Mouse (Mus musculus): ENCODE results near the gene Lefty1. TPM values are rescaled to one million over a fixed set of nuclear protein-coding genes. Genes with fewer than 3 reads are reported as not detected.

The Lefty1 gene
- total and polyA plus RNA-seq, 2 experiments, result 1.4 to 1.8 TPM

DNA sequence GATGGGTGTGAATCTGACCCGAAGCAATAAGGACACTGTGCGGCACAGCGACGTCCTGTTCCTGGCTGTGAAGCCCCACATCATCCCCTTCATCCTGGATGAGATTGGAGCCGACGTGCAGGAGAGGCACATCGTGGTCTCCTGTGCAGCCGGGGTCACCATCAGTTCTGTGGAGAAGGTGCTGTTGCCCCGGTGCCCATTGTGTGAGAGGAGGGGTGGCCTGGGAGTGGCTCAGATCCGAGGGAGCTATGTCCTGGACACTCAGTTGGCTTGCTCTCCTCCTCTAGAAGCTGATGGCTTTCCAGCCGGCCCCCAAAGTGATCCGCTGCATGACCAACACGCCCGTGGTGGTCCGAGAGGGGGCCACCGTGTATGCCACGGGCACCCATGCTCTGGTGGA, 28.9 kb upstream of the Lefty1 start:
- no peak for DNase-seq (ENCODE audit: extremely low read depth, low read depth, low spot score)
- H3K4me3 ChIP-seq (ENCODE audit: insufficient read depth, low read depth, low read length), result no peak overlapping the region
- peaks cover 8% of the 10 kb centered on the region for H3K4me1 ChIP-seq (ENCODE audit: control insufficient read depth, insufficient read depth, low read length)
- no peaks in the 10 kb centered on the region; the same call in 1 of the 2 replicates for H3K36me3 ChIP-seq (ENCODE audit: control insufficient read depth, insufficient read depth, low read length)
- 98% methylated on average over 17 of the region's 17 CpGs for WGBS
- TF ChIP-seq POLR2A (IDR thresholded peaks at IDR 0.05; ENCODE audit: extremely low read depth, insufficient read depth, low read length) (no peak), CTCF (IDR thresholded peaks at IDR 0.05; ENCODE audit: low read depth, low read length) (no peak)
- no peak overlapping the region for H3K9ac ChIP-seq (ENCODE audit: low read depth, low read length)
- H3K27me3 ChIP-seq (ENCODE audit: control insufficient read depth, insufficient read depth, low read length), result no peaks in the 10 kb centered on the region
- 0 out of 2 replicates have a peak, but pooled peaks cover 4% of the 10 kb centered on the region for H3K79me2 ChIP-seq (ENCODE audit: control insufficient read depth, insufficient read depth, low read length)
- no peak overlapping the region for H3K27ac ChIP-seq (replicated peaks; ENCODE audit: insufficient read depth, low read depth, low read length)

DNA sequence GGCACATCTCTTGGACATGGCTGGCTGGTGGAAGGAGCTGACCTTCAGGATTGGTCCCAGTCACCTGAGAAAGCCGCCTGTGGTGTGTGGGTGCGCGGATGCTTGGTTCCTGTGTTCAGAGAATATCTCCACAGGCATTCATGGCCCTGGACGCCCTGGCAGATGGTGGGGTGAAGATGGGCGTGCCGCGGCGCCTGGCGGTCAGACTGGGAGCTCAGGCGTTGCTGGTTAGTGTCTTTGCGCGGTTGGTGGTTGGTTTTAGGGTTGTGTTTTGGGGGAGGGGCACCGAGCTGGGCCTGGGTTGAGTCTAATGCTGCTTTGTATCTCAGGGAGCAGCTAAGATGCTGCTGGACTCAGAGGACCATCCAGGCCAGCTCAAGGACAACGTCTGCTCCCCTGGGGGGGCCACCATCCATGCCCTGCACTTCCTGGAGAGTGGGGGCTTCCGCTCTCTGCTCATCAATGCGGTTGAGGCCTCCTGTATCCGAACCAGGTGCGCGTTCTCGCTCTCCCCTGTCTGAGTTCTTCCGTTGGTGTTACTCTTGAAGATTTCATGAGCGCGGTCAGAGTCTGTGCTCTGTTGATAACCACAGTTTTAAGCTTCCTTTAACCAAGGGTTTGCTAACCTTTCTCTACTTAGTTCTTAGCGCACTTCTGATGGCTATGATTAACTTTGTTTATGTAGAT, 28.2 kb upstream of the Lefty1 start:
- Histone ChIP-seq H3K4me3 (ENCODE audit: insufficient read depth, low read depth, low read length) (no peak overlapping the region), H3K36me3 (ENCODE audit: control insufficient read depth, insufficient read depth, low read length) (no peaks in the 10 kb centered on the region; the same call in 1 of the 2 replicates), H3K27me3 (ENCODE audit: control insufficient read depth, insufficient read depth, low read length) (no peaks in the 10 kb centered on the region), H3K27ac (replicated peaks; ENCODE audit: insufficient read depth, low read depth, low read length) (no peak overlapping the region), H3K9ac (ENCODE audit: low read depth, low read length) (no peak overlapping the region), H3K79me2 (ENCODE audit: control insufficient read depth, insufficient read depth, low read length) (0 out of 2 replicates have a peak, but pooled peaks cover 4% of the 10 kb centered on the region), H3K4me1 (ENCODE audit: control insufficient read depth, insufficient read depth, low read length) (peaks cover 8% of the 10 kb centered on the region)
- 97% methylated on average over 24 of the region's 24 CpGs for WGBS
- no peak for DNase-seq (ENCODE audit: extremely low read depth, low read depth, low spot score)
- TF ChIP-seq POLR2A (IDR thresholded peaks at IDR 0.05; ENCODE audit: extremely low read depth, insufficient read depth, low read length), result no peak
- TF ChIP-seq CTCF (IDR thresholded peaks at IDR 0.05; ENCODE audit: low read depth, low read length), result no peak

GRCm38 (mm10) chr1:180911138-180911537, 23.7 kb upstream of the Lefty1 start:
- Histone ChIP-seq H3K27ac (replicated peaks; ENCODE audit: insufficient read depth, low read depth, low read length) (no peak overlapping the region), H3K36me3 (ENCODE audit: control insufficient read depth, insufficient read depth, low read length) (no peaks in the 10 kb centered on the region; the same call in 1 of the 2 replicates), H3K27me3 (ENCODE audit: control insufficient read depth, insufficient read depth, low read length) (no peaks in the 10 kb centered on the region), H3K9ac (ENCODE audit: low read depth, low read length) (no peak overlapping the region), H3K79me2 (ENCODE audit: control insufficient read depth, insufficient read depth, low read length) (no peaks in the 10 kb centered on the region), H3K4me1 (ENCODE audit: control insufficient read depth, insufficient read depth, low read length) (no peaks in the 10 kb centered on the region), H3K4me3 (ENCODE audit: insufficient read depth, low read depth, low read length) (no peak overlapping the region)
- 32% methylated on average over 8 of the region's 8 CpGs for WGBS
- DNase-seq (ENCODE audit: extremely low read depth, low read depth, low spot score), result no peak
- no peak for TF ChIP-seq POLR2A (IDR thresholded peaks at IDR 0.05; ENCODE audit: extremely low read depth, insufficient read depth, low read length)
- peak; percentile 27; the same call in 1 of the 2 replicates for TF ChIP-seq CTCF (IDR thresholded peaks at IDR 0.05; ENCODE audit: low read depth, low read length)

GRCm38 (mm10) chr1:180911653-180912287, 23.1 kb upstream of the Lefty1 start:
- Histone ChIP-seq H3K9ac (ENCODE audit: low read depth, low read length) (no peak overlapping the region), H3K27me3 (ENCODE audit: control insufficient read depth, insufficient read depth, low read length) (no peaks in the 10 kb centered on the region), H3K27ac (replicated peaks; ENCODE audit: insufficient read depth, low read depth, low read length) (no peak overlapping the region), H3K36me3 (ENCODE audit: control insufficient read depth, insufficient read depth, low read length) (no peaks in the 10 kb centered on the region; the same call in 1 of the 2 replicates), H3K4me1 (ENCODE audit: control insufficient read depth, insufficient read depth, low read length) (no peaks in the 10 kb centered on the region), H3K79me2 (ENCODE audit: control insufficient read depth, insufficient read depth, low read length) (no peaks in the 10 kb centered on the region), H3K4me3 (ENCODE audit: insufficient read depth, low read depth, low read length) (no peak overlapping the region)
- DNase-seq (ENCODE audit: extremely low read depth, low read depth, low spot score), result no peak
- no peak for TF ChIP-seq POLR2A (IDR thresholded peaks at IDR 0.05; ENCODE audit: extremely low read depth, insufficient read depth, low read length)
- TF ChIP-seq CTCF (IDR thresholded peaks at IDR 0.05; ENCODE audit: low read depth, low read length), result no peak
- WGBS, result 62% methylated on average over 20 of the region's 20 CpGs

GRCm38 (mm10) chr1:180912792-180913191, 22.0 kb upstream of the Lefty1 start:
- H3K9ac ChIP-seq (ENCODE audit: low read depth, low read length), result no peak overlapping the region
- 89% methylated on average over 5 of the region's 5 CpGs for WGBS
- no peak overlapping the region for H3K27ac ChIP-seq (replicated peaks; ENCODE audit: insufficient read depth, low read depth, low read length)
- H3K79me2 ChIP-seq (ENCODE audit: control insufficient read depth, insufficient read depth, low read length), result no peaks in the 10 kb centered on the region
- DNase-seq (ENCODE audit: extremely low read depth, low read depth, low spot score), result no peak
- no peaks in the 10 kb centered on the region for H3K36me3 ChIP-seq (ENCODE audit: control insufficient read depth, insufficient read depth, low read length)
- no peaks in the 10 kb centered on the region for H3K27me3 ChIP-seq (ENCODE audit: control insufficient read depth, insufficient read depth, low read length)
- no peaks in the 10 kb centered on the region for H3K4me1 ChIP-seq (ENCODE audit: control insufficient read depth, insufficient read depth, low read length)
- no peak overlapping the region for H3K4me3 ChIP-seq (ENCODE audit: insufficient read depth, low read depth, low read length)
- TF ChIP-seq CTCF (IDR thresholded peaks at IDR 0.05; ENCODE audit: low read depth, low read length) (no peak), POLR2A (IDR thresholded peaks at IDR 0.05; ENCODE audit: extremely low read depth, insufficient read depth, low read length) (no peak)

DNA sequence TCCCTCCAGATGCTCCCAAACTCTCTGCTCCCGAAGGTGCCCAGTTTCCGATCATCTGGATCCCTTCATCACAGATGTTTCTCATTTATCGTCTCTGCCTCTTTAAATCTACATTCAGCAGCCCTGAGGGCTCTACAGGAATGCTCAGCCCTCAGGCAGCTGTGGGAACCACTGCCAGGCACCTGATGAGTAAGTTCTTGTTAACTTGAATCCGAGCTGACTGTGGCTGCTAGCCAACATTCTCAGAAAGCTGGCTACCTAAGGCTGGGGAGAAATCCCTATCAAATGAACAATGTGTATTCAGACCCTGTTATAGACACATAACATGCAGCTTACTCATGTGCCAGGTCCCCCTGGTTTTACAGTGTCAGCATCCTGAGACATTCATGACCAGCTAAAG, 21.0 kb upstream of the Lefty1 start:
- H3K4me1 ChIP-seq (ENCODE audit: control insufficient read depth, insufficient read depth, low read length), result no peaks in the 10 kb centered on the region
- 75% methylated on average over 4 of the region's 4 CpGs for WGBS
- no peak overlapping the region for H3K27ac ChIP-seq (replicated peaks; ENCODE audit: insufficient read depth, low read depth, low read length)
- H3K4me3 ChIP-seq (ENCODE audit: insufficient read depth, low read depth, low read length), result no peak overlapping the region
- DNase-seq (ENCODE audit: extremely low read depth, low read depth, low spot score), result no peak
- H3K27me3 ChIP-seq (ENCODE audit: control insufficient read depth, insufficient read depth, low read length), result no peaks in the 10 kb centered on the region
- TF ChIP-seq POLR2A (IDR thresholded peaks at IDR 0.05; ENCODE audit: extremely low read depth, insufficient read depth, low read length), result no peak
- TF ChIP-seq CTCF (IDR thresholded peaks at IDR 0.05; ENCODE audit: low read depth, low read length), result no peak
- H3K79me2 ChIP-seq (ENCODE audit: control insufficient read depth, insufficient read depth, low read length), result no peaks in the 10 kb centered on the region
- no peaks in the 10 kb centered on the region for H3K36me3 ChIP-seq (ENCODE audit: control insufficient read depth, insufficient read depth, low read length)
- H3K9ac ChIP-seq (ENCODE audit: low read depth, low read length), result no peak overlapping the region
